Mouse (Mus musculus): ENCODE measurements around the gene Rrbp1.

DNA sequence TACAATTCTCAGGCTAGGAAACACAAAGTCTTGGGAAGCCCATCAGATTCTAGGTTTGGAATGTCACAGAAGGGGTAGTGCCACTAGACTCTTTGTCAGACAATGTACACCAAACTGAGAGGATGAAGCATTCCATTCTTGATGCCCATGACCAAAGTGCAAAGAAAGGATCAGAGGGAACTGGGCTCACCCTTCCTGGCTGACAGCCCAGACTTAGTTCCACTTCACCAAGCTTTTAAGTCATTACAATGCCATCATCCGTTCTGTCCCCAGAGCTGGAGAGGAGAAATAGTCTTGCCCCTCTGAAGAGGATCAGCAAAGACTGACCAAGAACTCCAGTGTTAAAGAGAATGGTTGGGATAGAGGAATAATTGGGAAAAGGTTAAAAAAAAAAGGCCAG lies 20.1 kb downstream of the Rrbp1 start:
- TF ChIP-seq TAL1 (conservative IDR thresholded peaks at IDR 0.05; ENCODE audit: low read depth, low read length) (no peak), CTCF (IDR thresholded peaks at IDR 0.05; ENCODE audit: low read depth, low read length) (no peak), GATA1 (IDR thresholded peaks at IDR 0.05; ENCODE audit: borderline replicate concordance, low read length) (no peak)
